Mouse (Mus musculus): ENCODE measurements at regions not wholly inside any gene's neighbourhood (a gene's known extent, or its start where the extent isn't known, plus 50 kb on each side); places are given as distances from the start of the nearest gene placed in this dataset.

- TF ChIP-seq CTCF (IDR thresholded peaks at IDR 0.05; ENCODE audit: borderline replicate concordance, control insufficient read depth, extremely low read depth, insufficient read depth, low read length, poor library complexity) (no peak), POLR2A (IDR thresholded peaks at IDR 0.05; ENCODE audit: control insufficient read depth, extremely low read depth, insufficient read depth, low read length, poor library complexity) (no peak)
Measured at GRCm38 (mm10) chr12:19175631-19176030, 661.3 kb downstream of the 5730507C01Rik start.
